Comparison of ENCODE assay signal across 19 mouse cellular contexts in the genomic region with DNA sequence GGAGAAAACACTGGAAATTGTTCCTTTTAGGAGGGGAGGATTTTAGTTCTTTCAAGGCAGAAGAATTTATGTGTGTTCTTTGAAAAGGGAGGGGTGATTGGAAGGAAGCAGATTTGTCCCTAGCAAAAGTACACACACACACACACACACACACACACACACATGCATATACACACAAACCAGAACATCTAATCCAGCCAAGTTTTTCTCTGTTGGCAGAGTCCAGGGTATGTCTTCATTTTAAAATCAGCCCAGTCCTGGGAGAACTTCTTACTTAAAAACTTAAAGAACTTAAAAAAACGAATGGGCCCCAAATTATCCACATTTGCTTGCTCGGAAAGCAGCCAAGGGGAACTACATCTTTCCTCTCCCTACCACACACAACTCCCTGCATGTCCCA.
DNase-seq lines count a peak whose midpoint lies in the region; ATAC-seq lines count a peak whose summit lies in the region.
"Had no signal": no experiment of that assay in that cellular context is flagged by ENCODE, and none has a peak within 500 bp of the region (broad histone marks: within the 10 kb centered on the region; RNA-seq: fewer than 3 reads in every experiment).

No protein-coding gene starts in this region.

- ATAC-seq in embryonic facial prominence, embryonic 13.5 days (ENCODE audit: insufficient number of reproducible peaks, insufficient read depth, low FRiP score, low TSS enrichment, low read depth), result no peak
- ATAC-seq: activated CD4-positive, CD25-positive, alpha-beta regulatory T cell, adult 4 months; forebrain, embryonic 13.5 days; forebrain, postnatal 0 days; hindbrain, postnatal 0 days; Patski had no signal

- H3K4me2 ChIP-seq in embryonic facial prominence, embryonic 13.5 days, result no peak overlapping the region
- H3K4me2 ChIP-seq: forebrain, embryonic 13.5 days; heart, embryonic 12.5 days had no signal

- no peaks in the 10 kb centered on the region for H3K36me3 ChIP-seq in embryonic facial prominence, embryonic 13.5 days
- H3K36me3 ChIP-seq: heart, embryonic 12.5 days had no signal

- H3K27ac ChIP-seq in embryonic facial prominence, embryonic 13.5 days, result peak overlapping the region; percentile 56
- H3K27ac ChIP-seq: forebrain, embryonic 13.5 days; hindbrain, postnatal 0 days had no signal

- no peak overlapping the region for H3K9ac ChIP-seq in embryonic facial prominence, embryonic 13.5 days
- H3K9ac ChIP-seq: forebrain, embryonic 13.5 days; forebrain, postnatal 0 days; heart, embryonic 12.5 days had no signal

- no peaks in the 10 kb centered on the region for H3K27me3 ChIP-seq in embryonic facial prominence, embryonic 13.5 days
- H3K27me3 ChIP-seq: CH12.LX; forebrain, embryonic 13.5 days; heart, embryonic 12.5 days; Patski had no signal

- intact Hi-C loops in heart, postnatal 10 days (cut with DNase I), result no loop called here

- H3K4me3 ChIP-seq in embryonic facial prominence, embryonic 13.5 days, result no peak overlapping the region
- H3K4me3 ChIP-seq: forebrain, embryonic 13.5 days; heart, embryonic 12.5 days had no signal

- peak; percentile 7 to 14 for DNase-seq in heart, postnatal 10 days
- no peak for DNase-seq in heart, adult 18-20 months
- DNase-seq in urinary bladder, postnatal 14 days (ENCODE audit: low spot score), result peak; percentile 22
- DNase-seq in urinary bladder, postnatal 10 days (ENCODE audit: low spot score), result no peak
- DNase-seq in skeletal muscle tissue, adult 2 months (ENCODE audit: low read depth, low spot score), result peak; percentile 45
- DNase-seq in right cerebral cortex, postnatal 4 days, result no peak
- no peak for DNase-seq in cerebellum, adult 9-10 months
- DNase-seq: adrenal gland, adult 2 months; adrenal gland, postnatal 25 days; cerebellum, adult 18-20 months; forebrain, postnatal 0 days; heart, postnatal 36 days had no signal

- WGBS in embryonic facial prominence, embryonic 13.5 days, result 54% methylated on average over 2 of the region's 2 CpGs

- peaks cover 5% of the 10 kb centered on the region for H3K4me1 ChIP-seq in embryonic facial prominence, embryonic 13.5 days
- H3K4me1 ChIP-seq: heart, embryonic 12.5 days had no signal

- no peaks in the 10 kb centered on the region for H3K9me3 ChIP-seq in embryonic facial prominence, embryonic 13.5 days
- H3K9me3 ChIP-seq: forebrain, embryonic 13.5 days; heart, embryonic 12.5 days had no signal

Comparison
In these comparisons a context has a peak if more than half of its experiments do, and no peak if none do; other contexts are left out.
1. DNase-seq: peak in heart, postnatal 10 days (2 of 2), urinary bladder, postnatal 14 days (single experiment) and skeletal muscle tissue, adult 2 months (single experiment); none in heart, adult 18-20 months (0 of 2), urinary bladder, postnatal 10 days (single experiment), right cerebral cortex, postnatal 4 days (single experiment) and cerebellum, adult 9-10 months (single experiment).